Mouse (Mus musculus) intestine, embryonic 14.5 days (tissue): Measurements from ENCODE around the gene Gbe1. TPM values are rescaled to one million over a fixed set of nuclear protein-coding genes. Genes with fewer than 3 reads are reported as not detected.
A peak's percentile ranks its signal among the peaks of the same experiment; 100 is the strongest.

Experiments used
- ATAC-seq: fragments of 200-750 bp; cut with Nextera tagmentation; replicated peaks from 2 replicates; pipeline ENCODE4 v1.8.0; 2017; ENCODE audit warnings: low read depth, moderate number of reproducible peaks, moderate TSS enrichment, moderate library complexity; ENCODE audit not compliant: low FRiP score, low TSS enrichment
- DNase-seq: peaks from one replicate; pipeline ENCODE4 v3.0.0-alpha.2; 2018; ENCODE audit warnings: low spot score
- H3K27ac ChIP-seq: fragments of 300-500 bp; sonication (generic); 2 replicates; pipeline ENCODE4 v1.5.1; 2014; ENCODE audit warnings: low read depth, mild to moderate bottlenecking, control low read depth
- H3K27me3 ChIP-seq: fragments of 300-500 bp; sonication (generic); replicated peaks from 2 replicates; pipeline ENCODE4 v1.6.1; 2014; ENCODE audit warnings: low read length, control low read depth; ENCODE audit not compliant: control insufficient read depth, insufficient read depth
- H3K36me3 ChIP-seq: fragments of 300-500 bp; sonication (generic); 2 replicates; pipeline ENCODE4 v1.6.1; 2014; ENCODE audit warnings: low read length, control low read depth; ENCODE audit not compliant: control insufficient read depth, insufficient read depth
- H3K4me1 ChIP-seq: fragments of 300-500 bp; sonication (generic); replicated peaks from 2 replicates; pipeline ENCODE4 v1.6.1; 2014; ENCODE audit warnings: low read length, control low read depth, mixed read lengths; ENCODE audit not compliant: control insufficient read depth, insufficient read depth
- H3K4me2 ChIP-seq: fragments of 300-500 bp; sonication (generic); 2 replicates; pipeline ENCODE4 v1.6.1; 2014; ENCODE audit warnings: low read length
- H3K4me3 ChIP-seq: fragments of 300-500 bp; sonication (generic); 2 replicates; pipeline ENCODE4 v1.5.1; 2014; ENCODE audit warnings: low read depth, low read length, control low read depth, mixed read lengths
- H3K9ac ChIP-seq: fragments of 300-500 bp; sonication (generic); 2 replicates; pipeline ENCODE4 v1.6.1; 2014; ENCODE audit warnings: mild to moderate bottlenecking, low read length
- H3K9me3 ChIP-seq: fragments of 300-500 bp; sonication (generic); 2 replicates; pipeline ENCODE4 v1.6.1; 2016; ENCODE audit warnings: low read length, control low read depth; ENCODE audit not compliant: control insufficient read depth
- WGBS: fragments of 180-500 bp; shearing (Covaris S2); extraction: QIAGEN DNeasy Blood & Tissue Kit; methylation state at CpG from one replicate; pipeline ENCODE4 v1.1.7; 2014; 5-methylcytosine and 5-hydroxymethylcytosine counted together
- polyA plus RNA-seq: library from polyadenylated mRNA; unstranded; fragments of >200 nt; fragmentation: Nextera tagmentation; extraction: Ambion mirVana; gene quantifications from 2 replicates; pipeline ENCODE4 v1.2.1, GENCODE M21; 2014

Gbe1 gene
- 22.9 and 25.1 TPM in 2 replicates for polyA plus RNA-seq

DNA sequence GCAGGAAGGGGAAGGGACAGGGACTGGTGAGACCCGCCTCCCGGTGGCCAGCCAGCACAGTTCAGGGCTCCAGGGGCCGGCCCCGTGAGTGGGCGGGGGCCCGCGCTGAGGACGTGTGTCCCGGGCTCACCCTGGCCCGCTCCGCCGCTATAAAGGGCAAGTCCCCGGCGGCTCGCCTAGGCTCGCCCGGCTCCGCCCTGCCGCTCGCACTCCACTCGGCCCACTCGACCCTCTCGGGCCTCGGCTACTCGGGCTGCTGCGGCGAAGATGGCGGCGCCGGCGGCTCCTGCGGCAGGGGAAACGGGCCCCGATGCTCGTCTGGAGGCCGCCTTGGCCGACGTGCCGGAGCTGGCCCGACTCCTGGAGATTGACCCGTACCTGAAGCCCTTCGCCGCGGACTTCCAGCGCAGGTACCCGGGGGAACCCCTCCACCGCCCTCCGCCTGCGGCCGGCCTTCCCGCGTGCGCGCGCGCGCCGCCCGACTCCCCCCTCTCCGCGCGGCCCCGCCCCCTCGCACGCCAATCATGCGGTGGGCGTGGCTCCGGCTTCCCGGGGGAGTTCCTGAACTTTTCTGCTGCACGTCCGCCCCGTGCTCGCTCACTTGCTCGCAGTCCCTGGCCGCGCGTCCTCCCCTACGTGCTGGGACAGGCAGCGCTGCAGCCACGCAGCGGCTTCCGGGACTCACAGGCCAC, at the start of gene Gbe1:
Gene Gbe1 (plus strand): TSS at position 64 of the 692 bp plus-strand sequence.
- DNase-seq, result peak; percentile 98
- under 1% methylated on average over 81 of the region's 82 CpGs for WGBS
- no peaks in the 10 kb centered on the region for H3K9me3 ChIP-seq
- H3K27ac ChIP-seq, result peak within 1 kb of the TSS; percentile 88
- H3K4me1 ChIP-seq, result no peaks in the 10 kb centered on the region
- H3K27me3 ChIP-seq, result no peaks in the 10 kb centered on the region
- no peaks in the 10 kb centered on the region for H3K36me3 ChIP-seq
- peak; percentile 99 for ATAC-seq
- H3K9ac ChIP-seq, result peak within 1 kb of the TSS; percentile 74
- peak within 1 kb of the TSS; percentile 47 for H3K4me3 ChIP-seq
- peak within 1 kb of the TSS; percentile 67 for H3K4me2 ChIP-seq

DNA sequence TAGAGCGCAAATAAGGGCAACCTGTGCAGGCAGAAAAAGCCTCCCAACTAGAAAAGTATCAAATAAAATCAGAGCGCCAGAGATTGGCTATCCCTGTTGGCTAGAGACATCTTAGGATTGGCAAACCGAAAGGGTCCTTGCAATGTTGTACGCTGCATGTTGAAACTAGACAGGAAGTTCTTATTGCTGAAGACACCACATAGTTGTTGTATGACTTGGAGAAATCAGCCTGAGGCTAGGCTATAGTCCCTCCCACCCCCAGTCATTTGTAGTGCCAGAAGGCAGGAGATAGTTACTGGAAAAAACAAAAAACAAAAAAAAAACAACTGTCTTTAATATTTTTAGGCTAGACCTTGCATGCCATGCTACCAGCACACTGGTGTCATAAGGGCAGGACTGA, 3.1 kb upstream of the Gbe1 start:
- Histone ChIP-seq H3K9me3 (no peaks in the 10 kb centered on the region), H3K4me2 (no peak overlapping the region), H3K36me3 (no peaks in the 10 kb centered on the region), H3K27me3 (no peaks in the 10 kb centered on the region), H3K4me1 (no peaks in the 10 kb centered on the region), H3K9ac (no peak overlapping the region), H3K27ac (no peak overlapping the region), H3K4me3 (no peak overlapping the region)
- no peak for DNase-seq
- WGBS, result 87% methylated on average over 4 of the region's 4 CpGs
- no peak for ATAC-seq

DNA sequence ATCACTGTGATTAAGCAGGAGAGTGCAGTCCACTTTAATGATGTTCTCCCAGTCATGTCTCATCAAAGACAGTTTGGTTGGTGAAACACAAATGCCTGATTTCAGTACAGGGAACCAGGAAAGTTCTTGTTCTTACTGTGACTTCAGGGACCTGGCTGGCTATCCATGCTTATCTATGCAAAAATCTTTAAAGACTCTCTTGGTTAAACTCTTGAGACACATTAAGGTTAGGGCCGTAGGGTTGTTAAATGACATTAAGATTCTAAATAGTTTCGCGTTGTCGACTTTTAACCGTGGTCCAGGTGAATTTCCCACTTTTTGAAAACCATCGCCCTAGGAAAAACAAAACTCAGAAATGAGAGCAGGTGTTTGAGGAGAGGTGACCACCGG, 258 bp upstream of the Gbe1 start:
- ATAC-seq (0 out of 2 replicates have a peak, but pooled peaks have one; percentile 0), DNase-seq (no peak)
- WGBS, result 3% methylated on average over 7 of the region's 7 CpGs
- H3K4me2 ChIP-seq, result peak overlapping the region; percentile 59
- H3K27ac ChIP-seq, result peak overlapping the region; percentile 88; the same call in 1 of the 2 replicates
- H3K27me3 ChIP-seq, result no peaks in the 10 kb centered on the region
- H3K9ac ChIP-seq, result peak overlapping the region; percentile 74
- H3K9me3 ChIP-seq, result no peaks in the 10 kb centered on the region
- H3K4me3 ChIP-seq, result peak overlapping the region; percentile 47
- H3K4me1 ChIP-seq, result no peaks in the 10 kb centered on the region
- no peaks in the 10 kb centered on the region for H3K36me3 ChIP-seq

DNA sequence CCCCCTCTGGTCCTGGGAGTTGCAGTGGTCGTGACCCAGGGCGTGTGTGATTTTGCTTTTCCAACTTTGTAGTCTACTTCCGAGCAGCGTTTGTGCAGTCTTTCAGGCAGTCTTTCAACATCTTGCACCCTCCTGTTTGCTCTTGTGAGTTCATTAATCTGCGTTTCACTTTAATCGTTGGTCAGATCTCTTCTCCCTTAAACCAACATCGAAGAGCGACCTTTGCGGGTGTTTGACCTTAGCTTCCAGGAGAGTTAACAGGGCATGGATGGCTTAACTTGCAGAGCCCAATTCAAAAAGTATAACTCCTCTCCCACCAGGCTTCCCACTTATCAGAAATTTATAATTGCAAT, 805 bp downstream of the Gbe1 start:
- no peak for DNase-seq
- Histone ChIP-seq H3K4me3 (peak overlapping the region; percentile 47), H3K9me3 (no peaks in the 10 kb centered on the region), H3K4me2 (peak overlapping the region; percentile 67), H3K27ac (peak overlapping the region; percentile 88), H3K36me3 (no peaks in the 10 kb centered on the region), H3K4me1 (no peaks in the 10 kb centered on the region), H3K27me3 (no peaks in the 10 kb centered on the region), H3K9ac (peak overlapping the region; percentile 74)
- under 1% methylated on average over 9 of the region's 9 CpGs for WGBS
- ATAC-seq, result no peak; the same call in 1 of the 2 replicates

DNA sequence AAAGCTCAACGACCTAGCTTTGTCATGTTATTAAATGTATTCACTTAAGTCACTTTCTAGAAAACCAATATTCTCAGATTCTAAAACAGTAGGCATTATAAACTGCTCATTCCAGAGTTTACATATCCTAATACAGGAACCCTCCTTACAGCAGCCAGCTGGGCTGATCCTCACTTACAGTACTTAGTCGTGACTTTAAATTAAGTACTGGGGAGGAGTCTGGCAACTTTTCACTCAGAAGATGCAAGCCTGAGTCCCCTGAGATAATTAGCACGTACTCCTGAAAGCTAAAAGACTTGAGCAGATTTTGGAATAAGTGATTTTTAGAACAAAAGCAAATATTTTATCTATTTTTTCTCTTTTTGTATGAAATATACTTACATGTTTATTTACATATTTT, 1.5 kb downstream of the Gbe1 start:
- no peak overlapping the region for H3K4me3 ChIP-seq
- H3K9me3 ChIP-seq, result no peaks in the 10 kb centered on the region
- peak overlapping the region; percentile 67; the same call in 1 of the 2 replicates for H3K4me2 ChIP-seq
- DNase-seq (no peak), ATAC-seq (no peak)
- no peak overlapping the region for H3K9ac ChIP-seq
- no peaks in the 10 kb centered on the region for H3K27me3 ChIP-seq
- H3K4me1 ChIP-seq, result no peaks in the 10 kb centered on the region
- H3K36me3 ChIP-seq, result no peaks in the 10 kb centered on the region
- no peak overlapping the region for H3K27ac ChIP-seq
- 60% methylated on average over 3 of the region's 3 CpGs for WGBS

DNA sequence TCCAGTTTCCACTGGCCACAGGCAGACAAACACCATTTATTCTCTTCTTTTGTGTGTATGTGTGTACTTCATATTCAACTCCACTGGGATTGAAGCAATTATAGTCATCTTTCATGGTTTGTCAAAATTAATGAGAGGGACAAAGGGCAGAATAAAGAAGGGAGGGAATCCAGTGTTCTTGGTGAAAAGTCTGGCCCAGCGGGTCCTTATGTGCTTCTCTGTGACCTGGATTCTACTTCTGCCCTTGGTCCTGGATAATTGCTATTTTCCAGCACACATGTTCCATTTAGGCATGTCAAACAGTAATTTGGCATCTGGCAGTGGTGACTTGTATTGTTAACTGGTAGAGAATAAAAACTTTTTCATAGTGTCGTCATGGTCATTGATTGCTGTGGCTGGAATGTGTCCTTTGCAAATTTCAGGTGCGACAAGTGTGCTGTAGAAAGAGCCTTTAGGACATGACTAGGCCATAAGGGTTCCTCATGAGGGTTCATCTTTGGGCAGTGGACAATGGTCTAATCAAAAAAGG, 2.2 kb downstream of the Gbe1 start:
- no peaks in the 10 kb centered on the region for H3K9me3 ChIP-seq
- no peaks in the 10 kb centered on the region for H3K27me3 ChIP-seq
- H3K4me3 ChIP-seq, result no peak overlapping the region
- H3K36me3 ChIP-seq, result no peaks in the 10 kb centered on the region
- no peaks in the 10 kb centered on the region for H3K4me1 ChIP-seq
- WGBS, result 82% methylated on average over 3 of the region's 3 CpGs
- no peak overlapping the region for H3K4me2 ChIP-seq
- no peak overlapping the region for H3K27ac ChIP-seq
- no peak for ATAC-seq
- no peak for DNase-seq
- no peak overlapping the region for H3K9ac ChIP-seq

DNA sequence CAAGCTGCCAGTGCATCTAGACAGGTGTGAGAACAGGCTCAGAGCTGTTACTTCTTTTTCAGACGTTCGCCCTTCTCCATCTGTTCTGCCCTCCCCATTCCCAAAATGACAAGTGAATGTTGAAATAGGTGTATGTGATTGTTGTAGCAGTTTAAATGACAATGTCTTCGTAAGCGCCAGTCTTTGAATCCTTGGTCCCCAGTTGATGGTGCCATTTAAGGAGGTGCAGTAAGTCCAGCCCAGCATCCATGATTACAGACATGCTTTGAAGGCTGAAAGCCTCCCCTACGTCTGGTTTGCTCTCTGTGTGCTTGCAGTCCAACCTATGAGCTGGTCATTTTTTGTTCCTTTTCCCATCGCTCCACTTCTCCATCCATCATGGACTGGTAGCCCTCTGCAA, 5.6 kb downstream of the Gbe1 start:
- Histone ChIP-seq H3K27me3 (no peaks in the 10 kb centered on the region), H3K27ac (no peak overlapping the region), H3K36me3 (no peaks in the 10 kb centered on the region), H3K4me3 (no peak overlapping the region), H3K9me3 (no peaks in the 10 kb centered on the region), H3K4me2 (no peak overlapping the region), H3K4me1 (no peaks in the 10 kb centered on the region), H3K9ac (no peak overlapping the region)
- WGBS, result 91% methylated on average over 6 of the region's 6 CpGs
- no peak for DNase-seq
- no peak for ATAC-seq

DNA sequence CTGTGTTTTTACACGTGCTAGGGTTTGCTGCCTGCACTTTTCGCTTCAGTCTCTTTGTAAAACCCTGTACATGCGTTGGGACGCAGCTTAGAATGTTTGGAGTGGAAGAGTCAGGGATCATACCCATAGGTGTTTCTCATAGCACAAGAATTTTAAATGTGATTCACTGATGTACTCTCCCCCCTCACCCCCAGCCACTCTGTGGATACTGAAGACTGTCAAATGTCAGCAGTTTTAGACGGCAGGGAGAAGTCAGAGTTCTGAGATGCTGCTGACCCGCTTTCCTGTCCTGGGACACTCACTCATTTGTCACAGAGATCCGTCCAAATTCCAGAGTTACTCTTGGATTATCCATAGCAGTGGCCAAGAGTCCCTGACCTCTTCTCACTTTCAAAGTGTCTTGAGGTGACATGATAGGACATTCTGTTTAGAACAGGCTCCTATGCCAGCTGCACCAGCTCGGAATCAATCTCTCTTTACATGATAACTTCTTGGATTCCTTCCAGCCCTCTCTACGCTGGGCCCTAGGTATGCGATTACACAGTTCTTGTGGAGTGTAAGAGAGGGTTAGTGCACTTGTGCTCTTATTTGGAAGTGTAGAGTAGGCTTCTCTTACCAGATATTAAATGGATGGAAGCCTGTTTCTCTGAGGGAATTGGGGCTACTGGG, 7.0 kb downstream of the Gbe1 start:
- no peaks in the 10 kb centered on the region for H3K9me3 ChIP-seq
- no peak overlapping the region for H3K9ac ChIP-seq
- WGBS, result 41% methylated on average over 10 of the region's 10 CpGs
- no peaks in the 10 kb centered on the region for H3K36me3 ChIP-seq
- no peaks in the 10 kb centered on the region for H3K27me3 ChIP-seq
- DNase-seq (no peak), ATAC-seq (0 out of 2 replicates have a peak, but pooled peaks have one; percentile 27)
- H3K4me3 ChIP-seq, result no peak overlapping the region
- no peaks in the 10 kb centered on the region for H3K4me1 ChIP-seq
- H3K4me2 ChIP-seq, result no peak overlapping the region
- peak overlapping the region; percentile 38 for H3K27ac ChIP-seq
